Mouse (Mus musculus) spleen, adult 2 months (tissue): ENCODE data around the gene Samd13.

ENCODE experiments used
- CTCF ChIP-seq: fragments of 200-500 bp; IDR thresholded peaks from 2 replicates; pipeline ENCODE4 v1.5.1; 2011; ENCODE audit warnings: mild to moderate bottlenecking, inconsistent platforms; ENCODE audit not compliant: insufficient read depth, insufficient read length, insufficient replicate concordance; ENCODE audit errors: extremely low read depth
- POLR2A ChIP-seq: fragments of 200-500 bp; IDR thresholded peaks from 2 replicates; pipeline ENCODE4 v1.6.1; 2011; ENCODE audit warnings: low read depth, low read length, inconsistent platforms

DNA sequence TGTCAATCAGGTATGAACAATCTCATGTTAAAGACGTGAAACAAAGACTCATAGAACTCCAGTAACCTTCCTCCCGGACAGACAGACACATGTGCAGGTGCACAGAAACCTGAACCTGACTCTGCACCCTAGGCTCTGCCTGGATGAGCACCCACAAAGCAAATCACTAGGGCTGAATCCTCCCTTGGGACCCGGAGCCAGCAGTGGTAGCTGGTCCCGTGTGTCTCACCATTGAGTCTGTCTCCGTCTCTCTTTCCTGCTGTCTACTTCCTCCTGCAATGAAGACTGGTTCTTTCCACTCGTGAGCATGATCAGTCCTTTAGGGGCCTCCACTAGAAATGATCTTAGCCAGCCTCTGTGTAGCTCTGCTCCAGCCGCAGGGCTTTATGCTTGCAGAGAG is 23.5 kb downstream of the Samd13 start:
- TF ChIP-seq CTCF (no peak), POLR2A (no peak)
